Mouse (Mus musculus): ENCODE measurements around the gene Iqcf1. TPM values are rescaled to one million over a fixed set of nuclear protein-coding genes. Genes with fewer than 3 reads are reported as not detected.
"Not testable (repeated sequence)": the region's sequence is repeated elsewhere in the genome, so short reads cannot be mapped to it uniquely, and the experiment has no call there.

Gene Iqcf1
- polyA plus RNA-seq, 1 experiment from 2014 or later: not detected

DNA sequence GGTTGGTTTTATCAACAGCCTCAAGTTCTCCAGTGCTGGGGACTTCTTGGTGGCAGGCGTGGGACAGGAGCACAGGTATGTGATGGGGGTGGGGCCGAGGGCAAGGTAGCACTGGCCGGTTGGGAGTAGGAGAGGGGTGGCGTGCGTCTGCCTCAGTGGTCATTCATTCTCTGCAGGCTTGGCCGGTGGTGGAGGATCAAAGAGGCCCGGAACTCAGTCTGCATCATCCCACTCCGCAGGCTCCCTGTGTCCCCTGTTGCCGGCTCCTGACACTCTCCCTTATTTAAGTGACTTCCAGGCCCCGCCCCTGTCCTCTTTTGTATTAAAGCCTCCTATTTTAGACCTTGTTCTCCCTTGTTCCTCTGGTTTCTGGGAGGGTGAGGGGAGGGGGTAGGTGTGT is 14.7 kb upstream of the Iqcf1 start:
- Histone ChIP-seq H3K27ac (replicated peaks) (no peak overlapping the region), H3K4me1 (no peaks in the 10 kb centered on the region), H3K36me3 (peaks cover 51% of the 10 kb centered on the region), H3K9ac (no peak overlapping the region), H3K4me2 (replicated peaks) (no peak overlapping the region), H3K27me3 (no peaks in the 10 kb centered on the region), H3K9me3 (replicated peaks) (no peaks in the 10 kb centered on the region), H3K4me3 (replicated peaks) (no peak overlapping the region)
- WGBS: 81% methylated on average over 10 of the region's 10 CpGs
- ATAC-seq (ENCODE audit: insufficient number of reproducible peaks, low FRiP score, low TSS enrichment, low read depth): no peak

DNA sequence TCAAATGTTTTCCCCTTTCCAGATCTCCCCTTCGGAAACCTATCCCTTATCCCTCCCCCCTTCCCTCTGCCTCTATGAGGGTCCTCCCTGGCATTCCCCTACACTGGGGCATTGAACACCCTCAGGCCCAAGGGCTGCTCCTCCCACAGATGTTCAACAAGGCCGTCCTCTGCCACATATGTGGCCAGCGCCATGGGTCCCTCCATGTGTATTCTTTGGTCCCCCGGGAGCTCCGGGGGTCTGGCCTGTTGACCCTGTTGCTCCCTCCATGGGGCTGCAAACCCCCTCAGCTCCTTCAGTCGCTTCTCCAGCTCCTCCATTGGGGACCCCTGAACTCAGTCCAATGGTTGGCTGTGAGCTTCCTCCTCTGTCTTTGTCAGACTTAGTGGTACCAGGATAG is 12.2 kb upstream of the Iqcf1 start:
- not testable (repeated sequence) for ATAC-seq (ENCODE audit: insufficient number of reproducible peaks, low FRiP score, low TSS enrichment, low read depth); H3K27me3 ChIP-seq; H3K4me3 ChIP-seq (replicated peaks); H3K27ac ChIP-seq (replicated peaks); H3K9ac ChIP-seq; H3K4me2 ChIP-seq (replicated peaks); H3K9me3 ChIP-seq (replicated peaks); H3K4me1 ChIP-seq
- WGBS: 72% methylated on average over 6 of the region's 6 CpGs
- peaks cover 37% of the 10 kb centered on the region for H3K36me3 ChIP-seq

DNA sequence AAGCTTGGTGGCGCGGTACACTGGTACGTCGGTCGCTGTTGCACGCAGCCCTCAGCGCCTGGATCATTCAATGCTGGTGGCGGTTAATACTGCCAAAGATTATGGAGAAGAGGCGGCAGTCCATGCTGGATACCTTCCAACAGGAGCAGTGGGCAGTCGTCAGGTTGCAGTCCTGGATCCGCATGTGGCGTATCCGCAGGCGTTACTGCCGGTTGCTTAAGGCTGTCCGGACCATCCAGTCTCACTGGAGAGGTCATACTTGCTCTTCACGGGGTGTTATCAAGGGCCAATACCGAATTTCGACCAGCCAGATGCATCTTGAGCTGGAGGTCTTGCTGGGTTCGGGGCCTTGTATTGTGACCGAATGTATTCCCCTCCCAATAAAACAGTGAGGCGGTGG is 2.1 kb downstream of the Iqcf1 start:
- WGBS: 87% methylated on average over 22 of the region's 22 CpGs
- ATAC-seq (ENCODE audit: insufficient number of reproducible peaks, low FRiP score, low TSS enrichment, low read depth): no peak
- Histone ChIP-seq H3K27me3 (no peaks in the 10 kb centered on the region), H3K4me1 (no peaks in the 10 kb centered on the region), H3K4me3 (replicated peaks) (no peak overlapping the region), H3K36me3 (no peaks in the 10 kb centered on the region), H3K9ac (no peak overlapping the region), H3K4me2 (replicated peaks) (no peak overlapping the region), H3K27ac (replicated peaks) (no peak overlapping the region), H3K9me3 (replicated peaks) (no peaks in the 10 kb centered on the region)

GRCm38 (mm10) chr9:106504246-106504645 is 4.5 kb downstream of the Iqcf1 start:
- Histone ChIP-seq H3K9ac (no peak overlapping the region), H3K27ac (replicated peaks) (no peak overlapping the region), H3K9me3 (replicated peaks) (no peaks in the 10 kb centered on the region), H3K4me2 (replicated peaks) (no peak overlapping the region), H3K36me3 (no peaks in the 10 kb centered on the region), H3K4me3 (replicated peaks) (no peak overlapping the region), H3K4me1 (no peaks in the 10 kb centered on the region), H3K27me3 (no peaks in the 10 kb centered on the region)
- ATAC-seq (ENCODE audit: insufficient number of reproducible peaks, low FRiP score, low TSS enrichment, low read depth): no peak
- 67% methylated on average over 6 of the region's 6 CpGs for WGBS

- H3K4me3 ChIP-seq (replicated peaks): no peak overlapping the region
- 85% methylated on average over 10 of the region's 10 CpGs for WGBS
- no peaks in the 10 kb centered on the region for H3K27me3 ChIP-seq
- no peak overlapping the region for H3K9ac ChIP-seq
- no peak overlapping the region for H3K27ac ChIP-seq (replicated peaks)
- ATAC-seq (ENCODE audit: insufficient number of reproducible peaks, low FRiP score, low TSS enrichment, low read depth): no peak
- H3K4me2 ChIP-seq (replicated peaks): no peak overlapping the region
- H3K9me3 ChIP-seq (replicated peaks): no peaks in the 10 kb centered on the region
- H3K4me1 ChIP-seq: no peaks in the 10 kb centered on the region
- H3K36me3 ChIP-seq: no peaks in the 10 kb centered on the region
Observed at GRCm38 (mm10) chr9:106509356-106509755, 9.6 kb downstream of the Iqcf1 start.

DNA sequence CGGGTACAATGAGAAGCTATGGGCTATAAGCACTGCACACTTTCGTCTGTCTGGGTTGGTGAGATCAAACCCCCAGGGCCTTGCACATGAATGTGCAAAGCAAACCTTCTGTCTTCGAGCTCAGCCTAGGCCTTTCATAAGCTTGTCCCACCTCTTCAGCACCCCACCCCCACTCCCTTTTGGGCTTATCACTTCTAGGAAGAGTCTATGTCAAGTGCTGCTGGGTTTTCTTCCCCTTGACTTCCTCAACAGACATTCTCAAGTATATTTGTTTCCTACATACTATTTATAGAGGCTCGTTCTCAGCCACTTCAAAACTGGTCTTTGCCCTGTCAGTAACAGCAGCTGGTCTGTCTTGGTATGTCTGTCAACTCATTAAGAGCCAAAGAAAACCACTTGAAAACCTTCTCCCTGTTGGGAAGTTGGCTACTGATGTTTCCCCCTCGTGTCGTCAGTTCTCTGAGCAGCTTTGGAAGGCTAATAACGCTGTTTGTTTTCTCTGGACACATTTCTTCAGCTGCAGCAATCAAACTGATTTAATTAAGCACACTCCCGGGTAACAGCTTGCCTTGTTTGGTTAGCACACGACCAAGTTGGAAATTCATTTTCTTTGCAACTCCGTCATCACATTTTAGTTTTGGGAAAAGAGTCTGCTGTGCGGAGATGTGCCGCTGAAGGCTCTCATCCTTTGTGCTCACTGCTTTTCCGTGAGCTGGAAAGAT is 13.1 kb downstream of the Iqcf1 start:
- 53% methylated on average over 13 of the region's 13 CpGs for WGBS
- Histone ChIP-seq H3K9ac (no peak overlapping the region), H3K4me1 (no peaks in the 10 kb centered on the region)

GRCm38 (mm10) chr9:106513566-106513965 is 13.8 kb downstream of the Iqcf1 start:
- Histone ChIP-seq H3K4me1 (no peaks in the 10 kb centered on the region), H3K27ac (replicated peaks) (no peak overlapping the region), H3K9me3 (replicated peaks) (no peaks in the 10 kb centered on the region), H3K4me3 (replicated peaks) (no peak overlapping the region), H3K36me3 (no peaks in the 10 kb centered on the region), H3K4me2 (replicated peaks) (no peak overlapping the region), H3K27me3 (no peaks in the 10 kb centered on the region), H3K9ac (no peak overlapping the region)
- WGBS: 69% methylated on average over 6 of the region's 6 CpGs
- ATAC-seq (ENCODE audit: insufficient number of reproducible peaks, low FRiP score, low TSS enrichment, low read depth): no peak

More for the DNA sequence above, 13.1 kb downstream of the Iqcf1 start:
- Histone ChIP-seq H3K27me3 (no peaks in the 10 kb centered on the region), H3K9me3 (replicated peaks) (no peaks in the 10 kb centered on the region), H3K4me3 (replicated peaks) (no peak overlapping the region), H3K4me2 (replicated peaks) (no peak overlapping the region), H3K27ac (replicated peaks) (no peak overlapping the region), H3K36me3 (no peaks in the 10 kb centered on the region)
- no peak for ATAC-seq (ENCODE audit: insufficient number of reproducible peaks, low FRiP score, low TSS enrichment, low read depth)

DNA sequence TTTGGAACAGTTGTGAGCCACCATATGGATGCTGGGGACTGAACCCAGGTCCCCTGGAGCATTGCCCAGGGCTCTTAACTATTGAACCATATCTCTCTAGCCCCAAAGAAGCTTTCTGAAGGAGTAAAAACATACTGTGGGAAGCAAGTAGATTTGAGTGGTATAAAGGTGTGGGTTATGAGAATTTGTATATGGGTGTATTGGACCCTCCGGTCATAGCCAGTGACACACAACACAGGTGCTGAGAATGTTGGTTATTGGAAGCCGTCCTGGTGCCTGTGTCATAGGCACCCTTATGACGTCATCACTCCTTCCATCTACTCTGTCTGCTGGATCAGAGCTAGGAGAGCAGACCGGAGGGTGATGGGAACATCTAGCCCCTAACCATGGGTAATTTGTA is 14.5 kb downstream of the Iqcf1 start, which contains the start of gene Iqcf5:
TSS of gene Iqcf5 (plus strand) at position 301 of the 400 bp plus-strand sequence.
- Histone ChIP-seq H3K4me3 (replicated peaks) (no peak within 1 kb of the TSS), H3K36me3 (no peaks in the 10 kb centered on the region), H3K27ac (replicated peaks) (no peak within 1 kb of the TSS), H3K9me3 (replicated peaks) (no peaks in the 10 kb centered on the region), H3K4me2 (replicated peaks) (no peak within 1 kb of the TSS), H3K4me1 (no peaks in the 10 kb centered on the region), H3K9ac (no peak within 1 kb of the TSS), H3K27me3 (no peaks in the 10 kb centered on the region)
- ATAC-seq (ENCODE audit: insufficient number of reproducible peaks, low FRiP score, low TSS enrichment, low read depth): no peak
- WGBS: 81% methylated on average over 4 of the region's 4 CpGs

- H3K9me3 ChIP-seq (replicated peaks): no peaks in the 10 kb centered on the region
- H3K27me3 ChIP-seq: no peaks in the 10 kb centered on the region
- H3K27ac ChIP-seq (replicated peaks): no peak overlapping the region
- no peak overlapping the region for H3K9ac ChIP-seq
- H3K4me2 ChIP-seq (replicated peaks): no peak overlapping the region
- no peak overlapping the region for H3K4me3 ChIP-seq (replicated peaks)
- H3K4me1 ChIP-seq: no peaks in the 10 kb centered on the region
- no peak for ATAC-seq (ENCODE audit: insufficient number of reproducible peaks, low FRiP score, low TSS enrichment, low read depth)
- H3K36me3 ChIP-seq: no peaks in the 10 kb centered on the region
- 52% methylated on average over 2 of the region's 2 CpGs for WGBS
Observed at GRCm38 (mm10) chr9:106519433-106519832, 19.7 kb downstream of the Iqcf1 start.

GRCm38 (mm10) chr9:106519909-106520308 is 20.1 kb downstream of the Iqcf1 start:
- Histone ChIP-seq H3K4me3 (replicated peaks) (no peak overlapping the region), H3K36me3 (no peaks in the 10 kb centered on the region), H3K9ac (no peak overlapping the region), H3K27ac (replicated peaks) (no peak overlapping the region), H3K27me3 (no peaks in the 10 kb centered on the region), H3K9me3 (replicated peaks) (no peaks in the 10 kb centered on the region), H3K4me1 (no peaks in the 10 kb centered on the region), H3K4me2 (replicated peaks) (no peak overlapping the region)
- no peak for ATAC-seq (ENCODE audit: insufficient number of reproducible peaks, low FRiP score, low TSS enrichment, low read depth)
- WGBS: 71% methylated on average over 8 of the region's 8 CpGs

GRCm38 (mm10) chr9:106531833-106532232 is 32.1 kb downstream of the Iqcf1 start:
- H3K9me3 ChIP-seq (replicated peaks): no peaks in the 10 kb centered on the region
- WGBS: 22% methylated on average over 3 of the region's 3 CpGs
- H3K4me2 ChIP-seq (replicated peaks): no peak overlapping the region
- H3K27me3 ChIP-seq: no peaks in the 10 kb centered on the region
- no peak for ATAC-seq (ENCODE audit: insufficient number of reproducible peaks, low FRiP score, low TSS enrichment, low read depth)
- no peak overlapping the region for H3K4me3 ChIP-seq (replicated peaks)
- H3K36me3 ChIP-seq: no peaks in the 10 kb centered on the region
- H3K4me1 ChIP-seq: no peaks in the 10 kb centered on the region
- no peak overlapping the region for H3K27ac ChIP-seq (replicated peaks)
- H3K9ac ChIP-seq: no peak overlapping the region

DNA sequence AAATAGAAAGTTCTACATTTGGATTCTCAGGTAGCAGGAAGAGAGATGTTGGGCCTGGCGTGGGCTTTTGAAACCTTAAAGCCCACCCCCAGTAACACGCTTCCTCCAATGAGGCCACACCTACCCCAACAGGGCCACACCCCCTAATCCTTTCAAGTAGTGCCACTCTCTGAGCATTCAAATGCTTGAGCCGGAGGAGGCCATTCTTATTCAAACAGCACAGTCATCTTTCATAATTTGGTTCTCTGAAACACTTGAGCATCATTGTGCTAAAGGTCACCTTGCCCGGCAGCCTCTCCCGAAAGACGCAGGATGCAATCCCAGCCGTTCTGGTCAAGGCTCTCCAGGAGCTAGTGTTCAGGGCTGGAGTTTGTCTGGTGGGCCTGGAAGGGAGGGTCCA is 34.5 kb downstream of the Iqcf1 start:
- Histone ChIP-seq H3K27me3 (no peaks in the 10 kb centered on the region), H3K4me2 (replicated peaks) (no peak overlapping the region), H3K9me3 (replicated peaks) (no peaks in the 10 kb centered on the region), H3K4me1 (no peaks in the 10 kb centered on the region), H3K4me3 (replicated peaks) (no peak overlapping the region), H3K36me3 (no peaks in the 10 kb centered on the region), H3K27ac (replicated peaks) (no peak overlapping the region), H3K9ac (no peak overlapping the region)
- no peak for ATAC-seq (ENCODE audit: insufficient number of reproducible peaks, low FRiP score, low TSS enrichment, low read depth)
- 93% methylated on average over 7 of the region's 7 CpGs for WGBS

Data from embryonic facial prominence, embryonic 15.5 days (tissue).